Mouse (Mus musculus) gastrocnemius, adult 2 months (tissue): ENCODE measurements around the gene Prap1. TPM values are rescaled to one million over a fixed set of nuclear protein-coding genes. Genes with fewer than 3 reads are reported as not detected.
A peak's percentile ranks its signal among the peaks of the same experiment; 100 is the strongest.
"Not testable (repeated sequence)": the region's sequence is repeated elsewhere in the genome, so short reads cannot be mapped to it uniquely, and the experiment has no call there.

ENCODE experiments used
- DNase-seq: peaks from one replicate; pipeline ENCODE4 v3.0.0; 2022
- H3K27ac ChIP-seq: fragments of 200-600 bp; 2 replicates; pipeline ENCODE4 v1.8.1; 2022; ENCODE audit warnings: mild to moderate bottlenecking
- H3K4me3 ChIP-seq: fragments of 200-600 bp; 2 replicates; pipeline ENCODE4 v1.8.1; 2022; ENCODE audit warnings: mild to moderate bottlenecking, moderate library complexity
- CTCF ChIP-seq: fragments of 200-600 bp; IDR thresholded peaks from 2 replicates; pipeline ENCODE4 v1.8.1; 2022; ENCODE audit warnings: antibody characterized with exemption, mild to moderate bottlenecking, moderate library complexity
- intact Hi-C: fragments of 180-260 bp; cut with DNase I; formaldehyde crosslinking; loops from one replicate; pipeline ENCODE4 v1.15.1; 2025
- total RNA-seq, 2 experiments: library from RNA; stranded (reverse); gene quantifications; 2 replicates each; pipeline ENCODE4 v1.2.3; 2021

The Prap1 gene
- total RNA-seq, 2 experiments from 2014 or later: not detected

GRCm38 (mm10) chr7:140124382-140124781, 31.2 kb downstream of the Prap1 start:
- DNase-seq: no peak
- TF ChIP-seq CTCF: no peak
- Histone ChIP-seq H3K4me3 (no peak overlapping the region), H3K27ac (no peak overlapping the region)
- intact Hi-C loops: loop anchor here (10.0 kb wide), 1 partner anchor 1200 kb away; no protein-coding TSS in a partner anchor

- intact Hi-C loops: loop anchor here (10.0 kb wide), 1 partner anchor 1201 kb away; no protein-coding TSS in a partner anchor
- TF ChIP-seq CTCF: no peak
- DNase-seq: peak; percentile 96
- H3K4me3 ChIP-seq: peak overlapping the region; percentile 95
- peak overlapping the region; percentile 92 for H3K27ac ChIP-seq
Observed at GRCm38 (mm10) chr7:140125278-140126021, 32.3 kb downstream of the Prap1 start.

- no peak for TF ChIP-seq CTCF
Observed at GRCm38 (mm10) chr7:140126022-140126350, 32.8 kb downstream of the Prap1 start.

GRCm38 (mm10) chr7:140126934-140127333, 33.7 kb downstream of the Prap1 start:
- intact Hi-C loops: loop anchor here (10.0 kb wide), 1 partner anchor 1202 kb away; no protein-coding TSS in a partner anchor
- Histone ChIP-seq H3K4me3 (peak overlapping the region; percentile 9; the same call in 1 of the 2 replicates), H3K27ac (peak overlapping the region; percentile 16; the same call in 1 of the 2 replicates)
- no peak for TF ChIP-seq CTCF
- DNase-seq: no peak

More at GRCm38 (mm10) chr7:140126022-140126350, 32.8 kb downstream of the Prap1 start:
- DNase-seq: no peak
- H3K4me3 ChIP-seq: peak overlapping the region; percentile 95
- intact Hi-C loops: loop anchor here (10.0 kb wide), 1 partner anchor 1201 kb away; no protein-coding TSS in a partner anchor
- peak overlapping the region; percentile 92 for H3K27ac ChIP-seq

- Histone ChIP-seq H3K4me3 (no peak overlapping the region), H3K27ac (no peak overlapping the region)
- TF ChIP-seq CTCF: no peak
- DNase-seq: no peak
- intact Hi-C loops: loop anchor here (10.0 kb wide), 1 partner anchor 1203 kb away; no protein-coding TSS in a partner anchor
Observed at GRCm38 (mm10) chr7:140127911-140128310, 34.7 kb downstream of the Prap1 start.

GRCm38 (mm10) chr7:140132184-140132583, 39.0 kb downstream of the Prap1 start:
- DNase-seq, H3K4me3 ChIP-seq, intact Hi-C loops, H3K27ac ChIP-seq: not testable (repeated sequence)

DNA sequence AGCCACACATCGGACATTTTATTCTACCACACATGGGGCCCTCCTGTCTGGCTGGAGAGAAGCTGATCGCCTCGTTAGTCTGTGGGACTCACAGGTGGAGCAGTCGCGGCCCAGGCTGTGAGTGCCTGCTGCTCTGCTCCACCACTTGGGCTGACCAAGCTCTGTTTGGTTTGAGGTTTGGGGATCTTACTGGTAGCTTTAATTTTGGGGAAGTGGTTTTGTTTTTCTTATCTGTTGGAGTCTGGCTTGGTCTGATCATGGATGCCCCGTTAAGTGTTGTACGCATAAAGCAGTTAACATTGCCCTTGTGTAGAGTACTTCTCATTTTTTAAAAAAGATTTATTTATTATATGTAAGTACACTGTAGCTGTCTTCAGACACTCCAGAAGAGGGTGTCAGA, 40.8 kb downstream of the Prap1 start:
- H3K4me3 ChIP-seq, DNase-seq, intact Hi-C loops, H3K27ac ChIP-seq: not testable (repeated sequence)

DNA sequence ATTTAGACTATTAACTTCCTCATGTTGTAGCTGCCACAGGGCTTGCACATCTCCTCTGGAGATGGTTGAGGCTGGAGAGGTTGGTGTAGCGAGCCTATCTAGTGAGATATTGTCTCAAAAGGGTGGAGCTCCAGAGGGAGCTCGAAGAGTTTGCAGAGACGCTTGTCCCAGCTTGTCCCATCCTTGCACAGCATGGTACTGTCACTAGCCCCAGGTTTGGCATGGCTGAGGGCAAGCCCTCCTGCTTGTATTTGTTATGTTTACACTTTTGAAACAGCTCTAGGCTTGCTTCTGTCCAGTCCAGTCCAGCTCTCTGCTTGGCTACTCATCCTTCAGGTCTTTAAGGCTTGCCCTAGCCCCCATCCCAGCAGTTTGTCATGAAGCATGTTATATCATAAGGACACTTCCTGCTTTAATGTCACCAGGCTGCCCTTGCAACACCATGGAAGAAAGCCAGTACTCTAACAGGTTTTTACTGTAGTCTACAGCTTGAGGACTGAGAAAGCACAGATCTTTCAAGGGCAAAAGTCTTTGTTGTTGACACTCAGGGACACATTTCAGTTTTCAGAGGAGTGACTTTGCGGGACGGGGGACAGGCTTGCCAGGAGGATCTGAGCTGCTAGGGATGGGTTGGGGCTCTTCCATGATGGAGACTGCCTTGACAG, 42.0 kb downstream of the Prap1 start:
- Histone ChIP-seq H3K4me3 (no peak overlapping the region), H3K27ac (no peak overlapping the region)
- DNase-seq: no peak
- intact Hi-C loops: no loop called here
- no peak for TF ChIP-seq CTCF

DNA sequence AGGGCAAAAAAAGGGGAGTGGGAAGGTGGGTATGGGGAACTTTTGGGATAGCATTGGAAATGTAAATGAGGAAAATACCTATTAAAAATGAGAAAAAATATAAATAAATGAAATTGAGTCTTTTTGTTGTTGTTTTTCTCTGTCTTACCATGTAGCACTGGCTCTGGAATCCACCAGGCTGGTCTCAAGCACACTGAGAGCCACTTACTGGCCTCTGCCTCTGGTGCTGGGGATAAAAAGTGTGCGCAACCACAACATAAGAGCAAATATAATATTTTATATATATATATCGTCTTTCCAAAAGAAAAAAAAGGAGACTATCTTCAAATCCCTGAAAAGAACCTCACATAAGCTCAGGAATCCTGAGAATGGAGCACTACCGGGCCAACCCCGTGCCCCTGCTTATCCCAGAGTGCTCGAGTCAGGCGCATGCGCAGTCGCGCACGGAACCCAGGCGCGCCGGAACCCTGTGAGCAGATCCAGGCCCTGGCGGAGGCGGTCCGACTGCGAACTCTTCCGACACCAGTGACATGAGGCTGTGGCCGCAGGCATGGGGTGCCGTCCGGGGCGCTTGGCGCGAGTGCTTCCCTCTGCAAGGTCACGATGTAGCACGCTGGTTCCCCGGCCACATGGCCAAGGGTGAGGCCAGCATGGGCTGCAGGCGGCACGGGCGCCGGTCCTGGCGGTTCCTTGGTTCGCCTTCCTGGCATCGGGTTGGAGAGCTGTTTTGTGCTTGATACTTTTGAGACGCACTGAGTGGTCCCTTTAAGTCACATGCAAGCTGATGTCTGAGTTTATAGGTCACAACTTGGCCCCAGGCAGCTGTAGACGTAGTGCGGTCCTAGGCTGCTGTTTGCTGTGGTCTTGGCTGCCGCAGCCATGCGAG, 44.2 kb downstream of the Prap1 start, which contains the start of gene Mtg1:
Mtg1 (plus strand) TSS at position 430 of the 886 bp plus-strand sequence.
- DNase-seq: peak; percentile 98
- intact Hi-C loops: no loop called here
- Histone ChIP-seq H3K27ac (peak within 1 kb of the TSS; percentile 98), H3K4me3 (peak within 1 kb of the TSS; percentile 97)
- no peak for TF ChIP-seq CTCF

DNA sequence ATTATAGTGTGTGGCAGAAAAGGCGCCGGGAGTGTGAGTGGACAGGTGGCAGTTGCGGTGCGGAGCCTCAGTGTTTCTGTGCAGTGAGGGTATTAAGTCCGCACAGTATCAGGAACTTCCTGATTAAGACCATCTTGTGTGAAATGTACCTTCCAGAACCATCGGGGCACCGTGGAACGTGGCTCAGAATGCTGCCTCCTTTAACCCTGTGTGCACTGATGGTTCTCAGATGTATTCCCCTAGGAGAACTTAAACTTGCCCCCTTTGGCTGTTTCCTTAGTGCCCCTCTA, 44.8 kb downstream of the Prap1 start:
- intact Hi-C loops: no loop called here

DNA sequence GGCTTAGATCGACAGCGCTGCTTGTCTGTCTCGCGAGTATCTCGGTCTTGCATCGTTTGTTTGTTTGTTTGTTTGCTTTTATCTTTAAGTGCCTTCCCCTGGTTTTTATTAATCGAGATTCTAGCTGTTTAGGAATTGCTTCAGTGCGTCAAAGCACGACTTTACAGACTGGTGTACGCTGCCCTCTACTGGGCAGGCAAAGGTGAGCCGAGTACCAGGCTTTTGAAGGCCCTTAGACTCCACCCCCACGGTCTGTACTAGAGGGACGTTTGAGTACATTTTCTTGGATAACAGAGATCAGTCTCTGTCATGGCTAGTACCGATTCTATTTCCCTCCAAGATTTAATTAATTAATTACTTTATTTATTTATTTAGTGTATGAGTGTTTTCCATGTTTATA, 48.2 kb downstream of the Prap1 start:
- Histone ChIP-seq H3K4me3 (no peak overlapping the region), H3K27ac (no peak overlapping the region)
- peak; percentile 77 for DNase-seq
- intact Hi-C loops: loop anchor here (1.0 to 10.0 kb wide), 2 partner anchors 63 to 167 kb away; partner anchors contain the start of gene 6430531B16Rik
- peak; percentile 95 for TF ChIP-seq CTCF

More for the DNA sequence above, 44.8 kb downstream of the Prap1 start:
- Histone ChIP-seq H3K4me3 (peak overlapping the region; percentile 97), H3K27ac (peak overlapping the region; percentile 98)
- no peak for DNase-seq
- TF ChIP-seq CTCF: no peak

DNA sequence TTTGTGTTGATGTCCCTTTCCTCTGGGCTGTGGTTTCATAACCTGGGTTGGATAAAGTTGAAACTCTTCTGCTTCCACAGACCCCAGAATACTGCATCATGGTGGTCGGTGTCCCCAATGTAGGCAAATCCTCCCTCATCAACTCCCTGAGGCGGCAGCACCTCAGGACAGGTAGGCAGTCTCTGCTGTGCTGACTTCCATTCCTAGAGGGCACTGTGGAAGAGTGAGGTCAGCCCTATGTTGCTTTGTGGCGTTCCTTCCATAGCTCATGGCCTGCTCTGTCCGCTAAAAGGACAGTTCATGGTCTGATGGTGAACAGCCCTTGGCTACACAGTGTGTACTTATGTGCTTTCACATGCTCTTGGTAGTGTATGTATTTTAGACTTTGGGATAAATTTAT, 51.4 kb downstream of the Prap1 start:
- Histone ChIP-seq H3K4me3 (no peak overlapping the region), H3K27ac (no peak overlapping the region)
- peak; percentile 47 for TF ChIP-seq CTCF
- intact Hi-C loops: loop anchor here (10.0 kb wide), 1 partner anchor 170 kb away; the partner anchor contains the start of gene 6430531B16Rik
- DNase-seq: no peak

Other genes starting within 250 kb of the Prap1 start
- gene Kndc1, start 198.7 kb upstream of the Prap1 start, total RNA-seq: not detected
- gene Utf1, start 149.6 kb upstream of the Prap1 start, total RNA-seq: not detected
- gene 6430531B16Rik, start 114.6 kb upstream of the Prap1 start, total RNA-seq: not detected
- under 1 TPM; 0.39 to 0.43 TPM for gene Adam8, start 100.8 kb upstream of the Prap1 start, total RNA-seq
- gene Zfp511, start 57.0 kb upstream of the Prap1 start, total RNA-seq: 1 to 10 TPM; 8.4 to 8.6 TPM
- 10 to 100 TPM; 19.7 to 23.5 TPM for gene Tubgcp2, start 56.7 kb upstream of the Prap1 start, total RNA-seq
- not detected for gene Msx3, start 44.3 kb upstream of the Prap1 start, total RNA-seq
- gene Caly, start 10.8 kb upstream of the Prap1 start, total RNA-seq: under 1 TPM in 1 of 2 experiments, not detected in 1; 0.20 TPM
- gene Fuom, start 9.0 kb downstream of the Prap1 start, total RNA-seq: 10 to 100 TPM; 35.2 to 52.0 TPM
- 1 to 10 TPM; 3.6 to 5.1 TPM for gene Paox, start 22.4 kb downstream of the Prap1 start, total RNA-seq
- gene Echs1, start 23.1 kb downstream of the Prap1 start, total RNA-seq: 100 to 1,000 TPM; 116 to 201 TPM
- gene Mtg1, start 44.2 kb downstream of the Prap1 start, total RNA-seq: 10 to 100 TPM; 26.5 to 33.2 TPM
- gene Sprn, start 61.5 kb downstream of the Prap1 start, total RNA-seq: under 1 TPM; 0.13 to 0.50 TPM
- not detected for gene Olfr522, start 71.4 kb downstream of the Prap1 start, total RNA-seq
- not detected for gene Olfr523, start 79.8 kb downstream of the Prap1 start, total RNA-seq
- not detected for gene Olfr524, start 112.6 kb downstream of the Prap1 start, total RNA-seq
- not detected for gene Cd163l1, start 124.9 kb downstream of the Prap1 start, total RNA-seq
- not detected for gene 5830411N06Rik, start 153.9 kb downstream of the Prap1 start, total RNA-seq
- not detected for gene Olfr525, start 227.5 kb downstream of the Prap1 start, total RNA-seq
- not detected for gene Olfr527, start 240.6 kb downstream of the Prap1 start, total RNA-seq